Mouse (Mus musculus): ENCODE results near the gene Ctns. TPM values are rescaled to one million over a fixed set of nuclear protein-coding genes. Genes with fewer than 3 reads are reported as not detected.
A peak's percentile ranks its signal among the peaks of the same experiment; 100 is the strongest.

The Ctns gene
- 21.1 and 21.7 TPM in 2 replicates for polyA plus RNA-seq (2012; rRNA removed)

GRCm38 (mm10) chr11:73198603-73199229, at the start of gene Ctns:
Gene Ctns, minus strand, starts transcription at chr11:73199042.
- DNase-seq (ENCODE audit: low read depth), result no peak

- no peak for DNase-seq (ENCODE audit: low read depth)
Measured at GRCm38 (mm10) chr11:73242777-73243176, 43.9 kb upstream of the Ctns start.

DNA sequence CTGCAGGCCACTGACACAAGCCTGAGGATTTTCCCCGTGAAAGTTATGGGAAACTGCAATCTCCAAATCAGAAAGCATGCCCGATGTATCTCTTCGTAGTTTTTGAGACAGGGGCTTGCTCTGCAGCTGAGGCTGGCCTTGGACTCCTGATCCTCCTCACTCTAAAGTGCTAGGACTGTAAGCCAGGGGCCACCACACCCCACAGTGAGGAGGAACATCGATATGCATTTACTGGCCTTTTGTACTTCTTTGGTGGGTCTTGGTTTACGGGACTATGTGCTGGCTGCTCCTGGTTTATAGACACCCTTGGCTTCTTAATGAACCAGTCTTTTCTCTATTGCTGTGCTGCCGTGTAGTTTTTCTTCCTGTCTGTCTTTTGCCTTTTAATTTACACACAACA, 43.4 kb upstream of the Ctns start:
- DNase-seq (ENCODE audit: low read depth), result no peak

DNA sequence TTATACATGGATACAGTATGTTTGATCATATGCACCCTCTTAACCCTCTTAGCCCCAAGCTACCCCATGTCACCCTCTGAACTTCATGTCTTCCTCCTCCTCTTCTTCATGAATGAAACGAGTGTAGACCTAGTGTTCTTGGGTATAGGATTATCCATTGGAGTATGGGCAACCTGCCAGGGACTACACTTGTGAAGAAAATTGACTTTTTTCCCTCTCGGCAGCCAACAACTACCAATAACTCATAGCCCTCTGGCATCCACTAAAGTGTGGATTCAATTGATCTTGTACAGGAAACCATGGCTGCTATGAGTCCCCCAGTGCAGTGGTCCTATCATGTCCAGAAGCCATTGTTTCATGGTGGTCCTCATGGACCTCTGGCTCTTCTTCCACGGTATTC, 37.9 kb upstream of the Ctns start:
- DNase-seq (ENCODE audit: low read depth), result no peak

GRCm38 (mm10) chr11:73235990-73236701, 37.3 kb upstream of the Ctns start:
- DNase-seq (ENCODE audit: low read depth), result peak; percentile 73

DNA sequence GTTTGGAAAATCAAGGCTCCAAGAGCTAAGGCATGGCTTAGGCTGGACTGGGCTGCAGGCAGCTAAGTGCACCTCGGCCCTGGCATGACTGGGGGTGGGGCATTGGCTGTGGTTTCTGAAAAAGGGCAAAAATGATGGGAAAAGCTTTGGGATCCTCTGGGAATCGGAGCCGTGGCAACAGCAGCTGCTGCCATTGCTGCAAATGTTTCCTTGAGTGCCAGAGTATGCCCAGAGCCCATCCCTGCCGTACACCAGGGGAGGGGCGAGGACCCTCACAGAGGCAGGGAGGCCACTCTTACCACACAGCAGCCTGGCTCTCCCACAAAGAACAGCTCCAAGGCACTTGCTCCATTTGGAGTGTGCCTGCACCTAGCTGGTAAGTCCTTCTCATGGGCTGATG, 35.1 kb upstream of the Ctns start, which contains the start of gene Trpv1:
Gene Trpv1, plus strand, starts transcription at position 301 of the 400 bp plus-strand sequence.
- no peak for DNase-seq (ENCODE audit: low read depth)

DNA sequence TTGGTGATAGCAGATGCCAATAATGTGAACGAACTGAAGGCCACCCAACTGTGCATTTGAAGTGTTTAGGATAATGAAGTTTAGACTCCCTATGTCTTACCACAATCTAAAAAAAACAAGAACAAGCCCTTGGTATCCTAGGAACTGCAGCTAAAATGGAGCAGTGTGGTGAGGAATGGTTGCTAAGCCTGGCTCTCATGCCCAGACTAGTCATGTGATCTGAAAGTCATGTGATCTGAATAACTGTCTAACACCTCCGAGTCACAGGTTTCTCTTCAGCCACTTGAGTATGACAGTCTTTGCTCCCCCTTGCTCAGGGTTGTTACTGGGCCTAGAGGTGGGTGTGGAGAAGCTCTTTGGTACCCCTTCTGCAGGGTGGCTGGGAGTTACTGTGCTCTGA, 33.7 kb upstream of the Ctns start:
- DNase-seq (ENCODE audit: low read depth), result no peak

- DNase-seq (ENCODE audit: low read depth), result no peak
Measured at GRCm38 (mm10) chr11:73230081-73230480, 31.2 kb upstream of the Ctns start.

DNA sequence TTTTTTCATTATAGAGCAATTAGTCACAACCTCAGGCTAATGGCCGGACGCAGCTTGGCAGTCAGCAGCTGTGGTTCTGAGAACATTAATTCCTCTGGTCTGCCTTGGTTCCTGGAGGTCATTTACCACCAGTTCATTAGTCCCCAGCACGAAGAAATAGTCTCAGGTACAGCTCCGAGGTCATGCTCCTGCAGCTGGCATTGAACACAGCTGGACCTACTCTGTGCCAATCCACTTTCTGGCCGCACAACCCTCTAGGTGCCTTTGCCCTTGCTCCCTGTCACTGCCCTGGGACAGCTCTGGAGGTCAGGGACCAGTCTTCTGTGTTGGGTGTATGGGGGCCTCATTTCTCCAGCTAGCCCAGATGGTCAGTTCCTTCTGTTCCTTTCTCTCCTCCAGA, 30.0 kb upstream of the Ctns start:
- DNase-seq (ENCODE audit: low read depth), result no peak

DNA sequence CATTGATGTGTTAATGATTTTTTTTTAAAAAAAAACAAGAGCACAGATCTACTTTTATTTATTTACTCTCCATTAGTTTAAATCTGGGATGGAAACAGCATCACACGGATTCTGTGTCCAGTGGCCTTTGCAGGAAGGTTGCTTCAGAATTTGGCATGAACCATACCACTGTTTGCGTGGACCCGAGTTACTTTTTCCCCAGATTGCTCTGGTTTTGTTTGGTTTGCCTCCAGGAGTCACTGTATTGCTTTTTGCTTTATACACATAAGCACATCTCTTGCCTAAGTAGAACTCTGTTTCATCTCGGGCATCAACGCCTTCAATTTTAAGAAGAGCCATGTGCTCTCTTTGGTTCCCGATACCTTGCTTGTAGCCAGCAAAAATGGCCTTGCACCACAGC, 27.0 kb upstream of the Ctns start:
- no peak for DNase-seq (ENCODE audit: low read depth)

DNA sequence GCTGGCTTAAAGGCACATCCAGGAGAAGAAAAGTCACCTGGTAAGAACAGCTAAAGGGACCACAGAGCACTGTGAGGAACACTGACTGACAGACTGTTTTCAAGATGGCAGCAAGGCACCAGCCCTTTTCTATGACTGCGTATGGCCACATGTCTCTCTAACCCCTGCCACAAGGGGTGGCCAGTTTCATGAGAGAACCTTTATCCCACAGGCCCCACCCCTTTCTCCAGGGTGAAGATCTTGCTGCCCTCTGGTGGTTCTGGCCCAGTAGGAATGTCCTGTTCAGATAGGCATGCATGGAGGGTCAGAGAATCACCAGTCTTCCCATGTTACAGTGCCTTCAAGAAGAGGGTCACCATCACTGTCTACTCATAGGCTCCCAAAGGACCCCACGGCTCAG, 25.1 kb upstream of the Ctns start:
- DNase-seq (ENCODE audit: low read depth), result no peak

- DNase-seq (ENCODE audit: low read depth), result no peak
Measured at GRCm38 (mm10) chr11:73222846-73223245, 24.0 kb upstream of the Ctns start.

DNA sequence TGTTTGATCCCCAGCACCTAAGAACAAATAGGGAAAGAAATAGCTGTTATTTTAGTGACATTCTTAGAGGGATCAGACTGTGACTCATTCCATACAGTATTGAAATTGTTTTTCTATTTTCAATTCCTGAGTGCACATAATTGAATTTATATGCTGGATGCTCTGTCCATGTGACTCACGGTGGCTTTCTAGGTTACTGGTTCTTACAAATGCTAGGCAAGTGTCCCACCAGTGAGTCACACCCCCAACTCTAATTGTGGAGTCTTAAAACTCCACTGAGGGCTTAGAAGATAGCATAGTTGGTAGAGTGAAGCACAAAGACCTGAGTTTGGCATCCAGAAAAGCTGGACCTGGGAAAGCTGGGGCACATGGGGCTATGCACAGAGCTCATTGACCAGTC, 21.8 kb upstream of the Ctns start:
- DNase-seq (ENCODE audit: low read depth), result no peak

DNA sequence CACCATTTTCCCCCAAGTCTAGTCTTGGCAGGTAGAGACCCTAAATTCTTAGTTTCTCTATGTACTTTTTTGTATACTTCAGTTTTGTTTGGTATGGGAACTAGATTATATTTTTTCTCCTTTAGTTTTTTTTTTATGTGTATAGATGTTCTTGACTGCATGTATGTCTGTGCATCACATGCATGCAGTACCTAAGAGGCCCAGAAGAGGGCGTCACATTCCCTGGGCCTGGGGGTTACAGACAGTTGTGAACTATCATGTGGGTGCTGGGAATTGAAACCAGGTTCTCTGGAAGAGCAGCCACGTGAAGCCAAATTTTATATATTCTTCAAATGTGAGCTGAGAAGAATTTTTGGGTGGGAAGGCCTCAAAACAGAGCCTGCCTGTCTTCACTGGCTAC, 20.8 kb upstream of the Ctns start:
- DNase-seq (ENCODE audit: low read depth), result no peak

- DNase-seq (ENCODE audit: low read depth), result no peak
Measured at GRCm38 (mm10) chr11:73213956-73214355, 15.1 kb upstream of the Ctns start.

DNA sequence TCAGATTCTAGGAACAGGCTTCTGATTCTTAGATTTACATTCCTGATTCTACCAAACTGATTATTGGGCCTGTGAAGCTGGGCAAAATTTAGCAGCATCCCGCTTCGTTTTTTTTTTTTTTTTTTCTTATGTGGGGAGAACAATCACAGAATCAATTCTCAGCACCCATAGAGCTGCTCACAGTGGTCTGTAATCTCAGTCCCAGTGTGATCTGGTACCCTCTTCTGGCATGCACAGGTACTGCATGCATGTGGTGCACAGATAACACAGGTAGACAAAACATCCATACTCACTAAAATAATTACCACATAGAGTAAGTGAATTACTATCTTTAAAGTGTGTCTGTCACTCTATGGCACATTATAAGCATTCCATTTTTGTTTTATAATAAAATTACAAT, 8.8 kb upstream of the Ctns start:
- no peak for DNase-seq (ENCODE audit: low read depth)

GRCm38 (mm10) chr11:73205194-73205593, 6.4 kb upstream of the Ctns start:
- DNase-seq (ENCODE audit: low read depth), result peak; percentile 85

DNA sequence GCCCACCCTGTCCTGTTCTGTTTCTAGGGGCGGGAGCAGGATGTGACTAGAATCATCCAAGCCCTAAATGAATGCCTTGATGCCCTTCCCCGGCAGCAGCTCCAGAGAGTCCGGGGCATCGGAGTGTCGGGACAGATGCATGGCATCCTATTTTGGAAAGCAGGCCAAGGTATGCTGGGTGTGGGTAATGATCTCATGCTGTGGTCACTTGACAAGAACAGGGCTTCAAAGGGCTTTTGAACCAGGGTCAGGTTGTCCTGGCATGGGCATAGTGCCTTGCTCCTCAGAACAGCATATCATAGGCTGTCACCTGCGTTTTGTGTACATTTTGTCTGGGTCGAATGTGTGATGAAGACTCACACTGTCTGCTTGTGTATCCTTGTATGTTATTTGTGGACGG, 5.1 kb upstream of the Ctns start:
- DNase-seq (ENCODE audit: low read depth), result no peak

GRCm38 (mm10) chr11:73201597-73201996, 2.8 kb upstream of the Ctns start:
- no peak for DNase-seq (ENCODE audit: low read depth)

- no peak for DNase-seq (ENCODE audit: low read depth)
Measured at GRCm38 (mm10) chr11:73201021-73201420, 2.2 kb upstream of the Ctns start.

GRCm38 (mm10) chr11:73199879-73200278, 1.0 kb upstream of the Ctns start:
- no peak for DNase-seq (ENCODE audit: low read depth)

DNA sequence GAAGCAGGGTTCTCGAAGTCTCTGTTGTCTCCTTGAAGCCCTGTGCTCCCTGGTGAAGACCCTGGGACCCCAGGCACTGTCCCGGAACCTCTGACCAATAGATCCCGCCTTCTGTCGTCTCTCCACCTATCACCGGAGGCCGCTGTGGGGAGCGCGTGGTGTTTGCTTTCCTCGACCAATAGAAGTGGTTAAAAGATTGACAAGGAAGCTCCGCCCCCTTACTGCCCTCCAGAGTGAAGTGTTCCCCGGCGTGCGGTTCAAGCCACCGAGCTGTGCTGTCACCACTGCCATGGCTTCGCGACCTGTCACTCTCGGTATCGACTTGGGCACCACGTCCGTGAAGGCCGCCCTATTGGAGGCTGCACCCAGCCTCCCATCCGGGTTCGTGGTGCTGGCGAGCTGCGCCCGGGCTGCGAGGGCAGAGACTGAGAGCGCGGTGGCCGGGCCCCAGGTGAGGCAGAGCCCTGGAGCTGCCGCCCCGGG, 429 bp upstream of the Ctns start, which contains the start of gene Shpk:
Gene Shpk, plus strand, starts transcription at position 231 of the 483 bp plus-strand sequence.
- no peak for DNase-seq (ENCODE audit: low read depth)

DNA sequence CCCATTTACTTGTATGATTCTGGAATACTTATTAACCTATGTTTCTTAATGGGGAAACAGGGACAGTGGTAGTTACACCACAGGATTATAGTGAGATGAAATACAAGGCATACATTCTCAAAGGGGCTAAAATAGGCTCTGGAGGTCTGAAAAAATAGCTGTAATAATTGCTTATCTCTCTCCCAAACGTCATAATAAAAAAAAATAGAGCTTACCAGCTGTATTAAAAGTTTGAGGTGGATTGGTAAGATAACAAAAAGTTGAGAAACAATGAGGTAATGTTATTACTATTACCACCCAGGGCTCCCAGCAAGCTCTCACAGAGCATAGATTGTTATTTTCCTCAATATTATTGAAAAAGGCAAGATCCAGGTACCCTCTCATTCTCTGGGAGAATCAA, 652 bp downstream of the Ctns start:
- DNase-seq (ENCODE audit: low read depth), result no peak

Measured in gonadal fat pad, adult 2 months (tissue).